Mouse (Mus musculus) heart, postnatal 4 days (tissue): Measurements from ENCODE around the gene 4930486L24Rik. TPM values are rescaled to one million over a fixed set of nuclear protein-coding genes. Genes with fewer than 3 reads are reported as not detected.
"Not testable (repeated sequence)": the region's sequence is repeated elsewhere in the genome, so short reads cannot be mapped to it uniquely, and the experiment has no call there.

Experiments used
- DNase-seq: peaks from one replicate; pipeline ENCODE4 v3.0.0; 2021
- total RNA-seq, 2 experiments: library from RNA; stranded (reverse); gene quantifications; 2 replicates each; pipeline ENCODE4 v1.2.3; 2021

The 4930486L24Rik gene
- not detected for total RNA-seq

- DNase-seq = no peak
Measured at GRCm38 (mm10) chr13:60864281-60864680, at the start of gene 4930486L24Rik. Gene 4930486L24Rik (minus strand): TSS chr13:60864475.

- DNase-seq = not testable (repeated sequence)
Measured at GRCm38 (mm10) chr13:60904780-60905179, 40.5 kb upstream of the 4930486L24Rik start, which contains the start of gene Tpbpb. Gene Tpbpb (minus strand): TSS chr13:60904880.

GRCm38 (mm10) chr13:60897328-60897727 is 33.1 kb upstream of the 4930486L24Rik start, which contains the start of gene Ctla2b:
Gene Ctla2b (minus strand): TSS chr13:60897447.
- peak; percentile 64 for DNase-seq

- not testable (repeated sequence) for DNase-seq
Measured at GRCm38 (mm10) chr13:60896794-60897193, 32.5 kb upstream of the 4930486L24Rik start, which contains the start of gene Gm49392. Gene Gm49392 (minus strand): TSS chr13:60896894.

GRCm38 (mm10) chr13:60895406-60896160 is 31.3 kb upstream of the 4930486L24Rik start:
- no peak for DNase-seq

- DNase-seq = no peak
Measured at GRCm38 (mm10) chr13:60892301-60892700, 28.0 kb upstream of the 4930486L24Rik start.

GRCm38 (mm10) chr13:60848241-60849120 is 15.8 kb downstream of the 4930486L24Rik start:
- DNase-seq = peak; percentile 14

- no peak for DNase-seq
Measured at GRCm38 (mm10) chr13:60843153-60843552, 21.1 kb downstream of the 4930486L24Rik start.

GRCm38 (mm10) chr13:60842703-60843102 is 21.6 kb downstream of the 4930486L24Rik start:
- no peak for DNase-seq

GRCm38 (mm10) chr13:60839353-60839902 is 24.8 kb downstream of the 4930486L24Rik start:
- DNase-seq = no peak

- DNase-seq = peak; percentile 49
Measured at GRCm38 (mm10) chr13:60826052-60826451, 38.2 kb downstream of the 4930486L24Rik start.

GRCm38 (mm10) chr13:60820486-60821175 is 43.6 kb downstream of the 4930486L24Rik start:
- no peak for DNase-seq

GRCm38 (mm10) chr13:60819469-60819868 is 44.8 kb downstream of the 4930486L24Rik start:
- peak; percentile 60 for DNase-seq

GRCm38 (mm10) chr13:60813722-60814121 is 50.6 kb downstream of the 4930486L24Rik start:
- no peak for DNase-seq

GRCm38 (mm10) chr13:60812768-60813167 is 51.5 kb downstream of the 4930486L24Rik start:
- no peak for DNase-seq

GRCm38 (mm10) chr13:60809690-60810089 is 54.6 kb downstream of the 4930486L24Rik start:
- no peak for DNase-seq

GRCm38 (mm10) chr13:60802749-60803148 is 61.5 kb downstream of the 4930486L24Rik start, which contains the start of gene Ctsll3:
Gene Ctsll3 (minus strand): TSS chr13:60802849.
- DNase-seq = no peak

Other genes with a start within 250 kb of the 4930486L24Rik start
- not detected for gene BC051665, start 78.1 kb downstream of the 4930486L24Rik start, total RNA-seq
- not detected for gene Ctsll3, start 61.6 kb downstream of the 4930486L24Rik start, total RNA-seq
- 1 to 10 TPM in 1 of 2 experiments, under 1 TPM in 1; 0.68 to 1.2 TPM for gene Gm49392, start 32.4 kb upstream of the 4930486L24Rik start, total RNA-seq
- gene Ctla2b, start 33.0 kb upstream of the 4930486L24Rik start, total RNA-seq = 1 to 10 TPM; 6.1 to 7.2 TPM
- not detected for gene Tpbpb, start 40.4 kb upstream of the 4930486L24Rik start, total RNA-seq
- gene Gm49393, start 71.1 kb upstream of the 4930486L24Rik start, total RNA-seq = 1 to 10 TPM in 1 of 2 experiments, not detected in 1; 1.1 TPM
- gene Gm49391, start 72.1 kb upstream of the 4930486L24Rik start, total RNA-seq = 1 to 10 TPM; 1.8 to 3.6 TPM
- gene Ctla2a, start 72.2 kb upstream of the 4930486L24Rik start, total RNA-seq = 100 to 1,000 TPM; 106 to 123 TPM
- gene Tpbpa, start 77.5 kb upstream of the 4930486L24Rik start, total RNA-seq = not detected
- gene Ctsj, start 141.5 kb upstream of the 4930486L24Rik start, total RNA-seq = not detected
- gene Ctsq, start 176.2 kb upstream of the 4930486L24Rik start, total RNA-seq = not detected